In genomic region chr12:104029986-104030385, GRCm38 (mm10) we compare ENCODE assay signal across 8 mouse cellular contexts. TPM values are rescaled to one million over a fixed set of nuclear protein-coding genes. Genes with fewer than 3 reads are reported as not detected.
DNase-seq lines count a peak whose midpoint lies in the region; ATAC-seq lines count a peak whose summit lies in the region.

No protein-coding gene starts in this region.

- no peaks in the 10 kb centered on the region for H3K27me3 ChIP-seq in forebrain, embryonic 12.5 days
- H3K27me3 ChIP-seq in forebrain, embryonic 15.5 days, result no peaks in the 10 kb centered on the region

- 0 out of 2 replicates have a peak, but pooled peaks have one; percentile 27 for ATAC-seq in forebrain, embryonic 12.5 days (ENCODE audit: low FRiP score)
- ATAC-seq in forebrain, embryonic 15.5 days (replicated peaks), result no peak
- ATAC-seq in frontal cortex, adult (ENCODE audit: low TSS enrichment), result no peak

- DNase-seq in urinary bladder, adult 2 months (ENCODE audit: low spot score), result peak; percentile 27
- no peak for DNase-seq in urinary bladder, postnatal 4 days (ENCODE audit: low spot score in 2 of 2)
- peak; percentile 48 to 63 for DNase-seq in heart, postnatal 10 days
- peak; percentile 27 for DNase-seq in lung, postnatal 25 days (ENCODE audit: low spot score)
- no peak for DNase-seq in spleen, postnatal 14 days (ENCODE audit: low spot score in 2 of 2)

- H3K9me3 ChIP-seq in forebrain, embryonic 12.5 days, result no peaks in the 10 kb centered on the region
- H3K9me3 ChIP-seq in forebrain, embryonic 15.5 days, result no peaks in the 10 kb centered on the region

- WGBS in forebrain, embryonic 12.5 days, result 42% methylated on average over 8 of the region's 8 CpGs
- WGBS in forebrain, embryonic 15.5 days, result 40% methylated on average over 8 of the region's 8 CpGs

- no peak overlapping the region for H3K4me2 ChIP-seq in forebrain, embryonic 12.5 days
- no peak overlapping the region for H3K4me2 ChIP-seq in forebrain, embryonic 15.5 days (replicated peaks)

- H3K4me3 ChIP-seq in forebrain, embryonic 12.5 days (replicated peaks), result no peak overlapping the region
- H3K4me3 ChIP-seq in forebrain, embryonic 15.5 days, result no peak overlapping the region

- no peaks in the 10 kb centered on the region for H3K4me1 ChIP-seq in forebrain, embryonic 12.5 days
- no peaks in the 10 kb centered on the region for H3K4me1 ChIP-seq in forebrain, embryonic 15.5 days

- H3K27ac ChIP-seq in forebrain, embryonic 12.5 days, result no peak overlapping the region
- no peak overlapping the region for H3K27ac ChIP-seq in forebrain, embryonic 15.5 days (replicated peaks)

- intact Hi-C loops in heart, postnatal 10 days (cut with DNase I), result loop anchor here (1.0 kb wide), 1 partner anchor 35 kb away; no protein-coding TSS in a partner anchor

- H3K9ac ChIP-seq in forebrain, embryonic 12.5 days, result no peak overlapping the region
- no peak overlapping the region for H3K9ac ChIP-seq in forebrain, embryonic 15.5 days (replicated peaks)

- no peaks in the 10 kb centered on the region for H3K36me3 ChIP-seq in forebrain, embryonic 12.5 days (replicated peaks)
- no peaks in the 10 kb centered on the region for H3K36me3 ChIP-seq in forebrain, embryonic 15.5 days

RNA-seq across cellular contexts. Expression of gene Serpina12, which starts 14.3 kb away (rescaled TPM):
- polyA plus RNA-seq in forebrain, embryonic 12.5 days (2016; fragmentation: Nextera tagmentation; extraction: Ambion mirVana), result not detected in 2 replicates
- polyA plus RNA-seq in forebrain, embryonic 15.5 days (2015; fragmentation: Nextera tagmentation; extraction: Ambion mirVana), result not detected in 2 replicates
- not detected in 2 replicates for polyA plus RNA-seq in urinary bladder, adult 2 months (2012; rRNA removed)
- not detected for total RNA-seq in heart, postnatal 10 days (2021)

RNA-seq across cellular contexts. Expression of gene Serpina9, which starts 16.4 kb away (rescaled TPM):
- not detected in 2 replicates for polyA plus RNA-seq in forebrain, embryonic 12.5 days (2016; fragmentation: Nextera tagmentation; extraction: Ambion mirVana)
- polyA plus RNA-seq in forebrain, embryonic 15.5 days (2015; fragmentation: Nextera tagmentation; extraction: Ambion mirVana), result not detected in 2 replicates
- 0.01 TPM in 1 of 2 replicates, not detected in the other for polyA plus RNA-seq in urinary bladder, adult 2 months (2012; rRNA removed)
- not detected for total RNA-seq in heart, postnatal 10 days (2021)

RNA-seq across cellular contexts. Expression of gene Serpina11, which starts 40.2 kb away (rescaled TPM):
- polyA plus RNA-seq in forebrain, embryonic 12.5 days (2016; fragmentation: Nextera tagmentation; extraction: Ambion mirVana), result not detected in 2 replicates
- polyA plus RNA-seq in forebrain, embryonic 15.5 days (2015; fragmentation: Nextera tagmentation; extraction: Ambion mirVana), result not detected in 2 replicates
- polyA plus RNA-seq in urinary bladder, adult 2 months (2012; rRNA removed), result not detected in 2 replicates
- total RNA-seq in heart, postnatal 10 days (2021), result not detected

Comparison
In these comparisons a context has a peak if more than half of its experiments do, and no peak if none do; other contexts are left out.
1. DNase-seq: peak in urinary bladder, adult 2 months (single experiment), heart, postnatal 10 days (2 of 2) and lung, postnatal 25 days (single experiment); none in urinary bladder, postnatal 4 days (0 of 2) and spleen, postnatal 14 days (0 of 2).